ENCODE assay signal across 36 mouse cellular contexts in genomic region chr10:70055291-70055690, GRCm38 (mm10).
"Had no signal": no experiment of that assay in that cellular context is flagged by ENCODE, and none has a peak within 500 bp of the region (broad histone marks: within the 10 kb centered on the region; RNA-seq: fewer than 3 reads in every experiment).

No protein-coding gene starts in this region.

- H3K4me1 ChIP-seq: hindbrain, embryonic 10.5 days; hindbrain, embryonic 12.5 days had no signal

- H3K36me3 ChIP-seq: heart, embryonic 10.5 days; heart, embryonic 12.5 days; heart, embryonic 13.5 days; heart, embryonic 15.5 days; hindbrain, embryonic 10.5 days; hindbrain, embryonic 12.5 days; hindbrain, embryonic 13.5 days; hindbrain, embryonic 15.5 days; intestine, embryonic 15.5 days; kidney, embryonic 15.5 days had no signal

- H3K27me3 ChIP-seq: heart, embryonic 12.5 days; heart, embryonic 13.5 days; heart, embryonic 15.5 days; hindbrain, embryonic 12.5 days; hindbrain, embryonic 13.5 days; hindbrain, embryonic 15.5 days; intestine, embryonic 15.5 days; kidney, embryonic 15.5 days had no signal

- H3K9ac ChIP-seq: heart, embryonic 12.5 days; heart, embryonic 13.5 days; heart, embryonic 15.5 days; hindbrain, embryonic 12.5 days; hindbrain, embryonic 13.5 days; hindbrain, embryonic 14.5 days; hindbrain, embryonic 15.5 days; intestine, embryonic 15.5 days; kidney, embryonic 15.5 days had no signal

- H3K4me3 ChIP-seq: heart, embryonic 10.5 days; heart, embryonic 12.5 days; heart, embryonic 13.5 days; heart, embryonic 15.5 days; hindbrain, embryonic 10.5 days; hindbrain, embryonic 12.5 days; hindbrain, embryonic 13.5 days; hindbrain, embryonic 15.5 days; intestine, embryonic 15.5 days; kidney, embryonic 15.5 days; layer of hippocampus, adult 2 months; left cerebral cortex, adult 2 months had no signal

- H3K4me2 ChIP-seq: heart, embryonic 11.5 days; heart, embryonic 12.5 days; heart, embryonic 13.5 days; heart, embryonic 15.5 days; hindbrain, embryonic 12.5 days; hindbrain, embryonic 13.5 days; hindbrain, embryonic 14.5 days; hindbrain, embryonic 15.5 days; intestine, embryonic 15.5 days; kidney, embryonic 15.5 days had no signal

- DNase-seq: heart, postnatal 10 days; heart, postnatal 14 days; heart, postnatal 36 days; heart, postnatal 4 days; kidney, adult 11 months; kidney, adult 18-20 months; kidney, adult 2 months; kidney, adult 8-10 months; kidney, adult 9 months; kidney, postnatal 10 days; kidney, postnatal 14 days; kidney, postnatal 25 days; kidney, postnatal 36 days; kidney, postnatal 4 days; layer of hippocampus, adult 9-11 months; layer of hippocampus, postnatal 36 days had no signal

- ATAC-seq: hindbrain, embryonic 16.5 days; hindbrain, postnatal 0 days; inflammation-experienced regulatory T-cells, adult 6 months; intestine, embryonic 15.5 days; intestine, embryonic 16.5 days; intestine, postnatal 0 days had no signal

- H3K9me3 ChIP-seq: heart, embryonic 10.5 days; heart, embryonic 15.5 days; hindbrain, embryonic 15.5 days; intestine, embryonic 15.5 days had no signal

- H3K27ac ChIP-seq: heart, embryonic 10.5 days; heart, embryonic 13.5 days; heart, embryonic 15.5 days; hindbrain, embryonic 10.5 days; hindbrain, embryonic 12.5 days; hindbrain, embryonic 13.5 days; hindbrain, embryonic 14.5 days; hindbrain, embryonic 15.5 days; hindbrain, postnatal 0 days; intestine, embryonic 15.5 days; kidney, embryonic 15.5 days; kidney, postnatal 0 days; layer of hippocampus, adult 2 months; left cerebral cortex, adult 2 months had no signal
